Mouse (Mus musculus) forebrain, embryonic 10.5 days (tissue): ENCODE results near the gene Gm37240. TPM values are rescaled to one million over a fixed set of nuclear protein-coding genes. Genes with fewer than 3 reads are reported as not detected.

Source experiments
- DNase-seq: peaks from one replicate; pipeline ENCODE4 v3.0.0-alpha.2; 2017; ENCODE audit warnings: low spot score; ENCODE audit errors: extremely low spot score
- H3K27ac ChIP-seq: fragments of 300-500 bp; sonication (generic); 2 replicates; pipeline ENCODE4 v1.5.1; 2016; ENCODE audit warnings: mild to moderate bottlenecking
- H3K27me3 ChIP-seq: fragments of 300-500 bp; sonication (generic); 2 replicates; pipeline ENCODE4 v1.6.1; 2016; ENCODE audit warnings: mild to moderate bottlenecking; ENCODE audit not compliant: poor library complexity, severe bottlenecking
- H3K36me3 ChIP-seq: fragments of 300-500 bp; sonication (generic); replicated peaks from 2 replicates; pipeline ENCODE4 v1.6.1; 2016; ENCODE audit warnings: mild to moderate bottlenecking, moderate library complexity
- H3K4me1 ChIP-seq: fragments of 300-500 bp; sonication (generic); 2 replicates; pipeline ENCODE4 v1.6.1; 2016
- H3K4me3 ChIP-seq: fragments of 300-500 bp; sonication (generic); 2 replicates; pipeline ENCODE4 v1.5.1; 2016; ENCODE audit warnings: mild to moderate bottlenecking, moderate library complexity
- H3K9me3 ChIP-seq: fragments of 300-500 bp; sonication (generic); 2 replicates; pipeline ENCODE4 v1.6.1; 2016; ENCODE audit warnings: mild to moderate bottlenecking, moderate library complexity
- WGBS: fragments of 180-500 bp; shearing (Covaris S2); methylation state at CpG from one replicate; pipeline ENCODE4 v1.1.7; 2016; 5-methylcytosine and 5-hydroxymethylcytosine counted together
- polyA plus RNA-seq: library from polyadenylated mRNA; unstranded; fragments of >200 nt; fragmentation: Nextera tagmentation; extraction: Ambion mirVana; gene quantifications from 2 replicates; pipeline ENCODE4 v1.2.1, GENCODE M21; 2016

Gm37240 gene
- polyA plus RNA-seq, 1 experiment from 2014 or later: 0.77 TPM

DNA sequence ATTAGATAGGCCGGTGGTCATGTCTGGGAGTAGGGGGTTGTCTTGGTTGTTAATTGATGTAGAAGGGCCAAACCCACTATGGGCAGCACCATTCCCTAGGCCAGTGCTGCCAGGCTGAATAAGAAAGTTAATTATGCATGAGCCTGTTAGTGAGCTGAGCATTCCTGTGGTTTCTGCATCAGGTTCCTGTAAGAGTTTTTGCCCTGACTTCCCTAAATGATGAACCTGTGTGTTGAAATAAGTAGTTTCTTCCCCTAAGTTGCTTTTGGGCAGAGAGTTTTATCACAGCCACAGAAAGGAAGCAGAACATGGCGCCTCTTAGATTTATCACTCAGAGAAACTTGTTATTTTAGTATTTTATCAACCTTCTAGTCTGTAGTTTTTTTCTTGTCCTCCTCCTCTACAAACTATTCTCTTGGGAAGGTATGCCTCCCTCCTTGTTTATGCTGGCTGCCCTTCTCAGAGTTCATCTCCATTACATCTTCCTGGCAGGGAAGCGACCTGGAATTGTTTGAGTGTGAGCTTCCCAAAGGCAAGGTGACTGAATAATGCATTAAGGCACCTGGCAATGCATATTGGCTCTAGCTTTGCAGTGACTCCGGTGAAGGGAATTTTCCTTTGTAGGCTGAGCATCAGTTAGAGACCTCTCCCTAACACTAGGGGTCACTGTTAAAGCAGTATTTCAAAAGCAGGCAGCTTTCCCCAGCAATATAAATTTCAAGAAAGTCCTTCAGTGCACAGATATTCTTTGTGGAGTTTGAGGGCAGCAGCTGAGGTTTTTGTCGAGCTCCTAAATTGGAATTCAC, 1272.1 kb downstream of the Gm37240 start:
- Histone ChIP-seq H3K36me3 (no peaks in the 10 kb centered on the region), H3K9me3 (no peaks in the 10 kb centered on the region), H3K4me3 (no peak overlapping the region), H3K27me3 (no peaks in the 10 kb centered on the region), H3K27ac (no peak overlapping the region), H3K4me1 (no peaks in the 10 kb centered on the region)
- WGBS: 25% methylated on average over 5 of the region's 5 CpGs
- DNase-seq: no peak

GRCm38 (mm10) chr3:84610183-84610710, 1277.1 kb downstream of the Gm37240 start:
- no peaks in the 10 kb centered on the region for H3K9me3 ChIP-seq
- no peaks in the 10 kb centered on the region for H3K27me3 ChIP-seq
- H3K36me3 ChIP-seq: no peaks in the 10 kb centered on the region
- no peak overlapping the region for H3K27ac ChIP-seq
- no peaks in the 10 kb centered on the region for H3K4me1 ChIP-seq
- no peak for DNase-seq
- WGBS: 89% methylated on average over 9 of the region's 9 CpGs
- no peak overlapping the region for H3K4me3 ChIP-seq

DNA sequence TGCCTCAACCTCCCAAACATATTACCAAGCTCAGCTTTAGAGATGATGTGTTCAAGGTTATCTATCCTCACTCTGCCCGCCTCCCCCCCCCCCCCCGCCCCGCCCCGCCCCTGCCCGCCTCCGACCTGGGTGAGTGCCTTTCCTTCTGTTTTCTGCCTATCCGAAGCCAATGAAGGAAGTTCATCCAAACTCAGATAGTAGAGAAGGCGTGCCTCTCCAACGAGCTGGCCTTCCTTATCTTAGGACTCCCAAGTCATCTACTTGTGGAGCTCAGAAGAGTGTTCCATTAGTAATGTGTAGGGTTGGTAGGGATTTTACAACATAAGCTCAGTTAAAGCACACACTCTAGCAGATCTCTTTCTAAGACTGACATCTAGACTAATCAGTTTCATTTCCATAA, 1284.1 kb downstream of the Gm37240 start:
- Histone ChIP-seq H3K9me3 (no peaks in the 10 kb centered on the region), H3K4me3 (no peak overlapping the region)
- WGBS: 70% methylated on average over 9 of the region's 9 CpGs

DNA sequence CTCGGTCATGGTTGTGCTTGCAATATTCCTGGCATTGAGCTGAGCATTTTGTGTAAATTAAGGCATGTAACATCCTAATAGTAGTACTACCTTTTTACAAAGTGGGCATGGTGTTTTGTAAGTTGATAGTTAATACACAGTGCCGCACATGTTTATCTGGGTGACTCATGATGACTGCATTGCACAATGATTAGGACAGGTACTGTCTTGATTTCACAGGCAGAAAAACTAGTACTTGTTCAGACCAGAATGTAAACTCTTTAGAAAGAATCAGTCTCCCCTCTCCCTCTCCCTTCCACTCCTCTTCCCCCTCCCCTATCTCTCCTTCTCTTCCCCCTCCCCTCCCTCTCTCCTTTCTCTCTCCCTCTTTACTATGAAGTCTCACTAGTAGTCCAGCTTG, 1284.6 kb downstream of the Gm37240 start:
- no peak for DNase-seq
- Histone ChIP-seq H3K9me3 (no peaks in the 10 kb centered on the region), H3K27me3 (peaks cover 28% of the 10 kb centered on the region), H3K27ac (no peak overlapping the region), H3K36me3 (no peaks in the 10 kb centered on the region), H3K4me3 (no peak overlapping the region), H3K4me1 (peaks cover 6% of the 10 kb centered on the region)
- WGBS: 97% methylated on average over 2 of the region's 2 CpGs

More for the DNA sequence above, 1284.1 kb downstream of the Gm37240 start:
- Histone ChIP-seq H3K4me1 (peaks cover 6% of the 10 kb centered on the region), H3K36me3 (no peaks in the 10 kb centered on the region), H3K27ac (no peak overlapping the region), H3K27me3 (peaks cover 24% of the 10 kb centered on the region)
- DNase-seq: no peak

DNA sequence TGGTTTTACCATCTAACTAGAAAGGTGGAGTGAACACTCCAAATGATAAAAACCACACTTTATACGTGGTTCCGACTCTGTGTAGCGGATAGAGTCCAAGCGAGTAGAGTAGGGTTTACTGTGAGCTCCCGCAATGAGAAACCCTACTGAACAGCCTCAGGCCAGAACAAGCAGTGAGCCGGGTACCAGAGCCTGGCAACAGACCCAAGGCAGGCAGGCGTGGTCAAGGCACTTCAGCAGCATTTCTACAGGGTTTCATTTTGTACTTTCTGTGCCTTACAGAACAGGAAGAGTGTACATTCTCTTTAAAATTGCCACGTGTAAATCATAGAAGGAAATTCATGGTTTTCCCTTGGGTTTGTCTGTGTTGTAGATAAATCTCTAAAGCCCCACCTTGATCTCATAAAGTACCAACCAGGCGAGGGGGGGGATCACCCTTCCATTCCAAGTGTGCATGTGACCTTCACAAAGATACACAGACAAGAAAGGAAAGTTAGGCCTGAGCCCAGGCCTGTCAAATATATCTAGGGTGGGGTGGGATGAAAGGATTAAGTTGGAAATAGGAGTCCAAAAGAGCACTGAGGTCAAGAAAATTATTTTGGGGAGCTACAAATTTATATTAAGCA, 1285.3 kb downstream of the Gm37240 start:
- 88% methylated on average over 9 of the region's 9 CpGs for WGBS
- Histone ChIP-seq H3K9me3 (no peaks in the 10 kb centered on the region), H3K4me1 (peaks cover 6% of the 10 kb centered on the region), H3K27ac (no peak overlapping the region), H3K36me3 (no peaks in the 10 kb centered on the region), H3K27me3 (peaks cover 36% of the 10 kb centered on the region), H3K4me3 (no peak overlapping the region)
- no peak for DNase-seq

- 89% methylated on average over 6 of the region's 6 CpGs for WGBS
- no peak for DNase-seq
- Histone ChIP-seq H3K27me3 (peaks cover 57% of the 10 kb centered on the region), H3K9me3 (no peaks in the 10 kb centered on the region), H3K27ac (no peak overlapping the region), H3K4me3 (no peak overlapping the region), H3K4me1 (peaks cover 21% of the 10 kb centered on the region), H3K36me3 (no peaks in the 10 kb centered on the region)
These were observed 1288.6 kb downstream of the Gm37240 start for GRCm38 (mm10) chr3:84598756-84599155.

- Histone ChIP-seq H3K36me3 (no peaks in the 10 kb centered on the region), H3K4me1 (peaks cover 17% of the 10 kb centered on the region), H3K27ac (no peak overlapping the region), H3K4me3 (no peak overlapping the region), H3K27me3 (peaks cover 63% of the 10 kb centered on the region), H3K9me3 (no peaks in the 10 kb centered on the region)
- no peak for DNase-seq
- WGBS: 88% methylated on average over 6 of the region's 6 CpGs
These were observed 1289.2 kb downstream of the Gm37240 start for GRCm38 (mm10) chr3:84597996-84598734.

GRCm38 (mm10) chr3:84595677-84596234, 1291.6 kb downstream of the Gm37240 start:
- Histone ChIP-seq H3K4me3 (peak overlapping the region; percentile 36; the same call in 1 of the 2 replicates), H3K36me3 (no peaks in the 10 kb centered on the region)
- 51% methylated on average over 5 of the region's 5 CpGs for WGBS

GRCm38 (mm10) chr3:84594894-84595676, 1292.2 kb downstream of the Gm37240 start:
- Histone ChIP-seq H3K36me3 (no peaks in the 10 kb centered on the region), H3K27ac (no peak overlapping the region; the same call in 1 of the 2 replicates), H3K9me3 (no peaks in the 10 kb centered on the region), H3K4me3 (peak overlapping the region; percentile 36), H3K27me3 (peaks cover 68% of the 10 kb centered on the region), H3K4me1 (peaks cover 17% of the 10 kb centered on the region)
- 17% methylated on average over 23 of the region's 23 CpGs for WGBS
- no peak for DNase-seq

More at GRCm38 (mm10) chr3:84595677-84596234, 1291.6 kb downstream of the Gm37240 start:
- Histone ChIP-seq H3K9me3 (no peaks in the 10 kb centered on the region), H3K27me3 (peaks cover 68% of the 10 kb centered on the region), H3K27ac (no peak overlapping the region), H3K4me1 (peaks cover 17% of the 10 kb centered on the region)
- DNase-seq: no peak

- H3K9me3 ChIP-seq: no peaks in the 10 kb centered on the region
- peaks cover 56% of the 10 kb centered on the region for H3K27me3 ChIP-seq
- peaks cover 17% of the 10 kb centered on the region for H3K4me1 ChIP-seq
- no peak for DNase-seq
- 95% methylated on average over 2 of the region's 2 CpGs for WGBS
- no peaks in the 10 kb centered on the region for H3K36me3 ChIP-seq
- no peak within 1 kb of the TSS for H3K4me3 ChIP-seq
- H3K27ac ChIP-seq: no peak within 1 kb of the TSS
These were observed 1294.0 kb downstream of the Gm37240 start, which contains the start of gene Tigd4 for GRCm38 (mm10) chr3:84593274-84593673. TSS of gene Tigd4 (plus strand) at chr3:84593574.

DNA sequence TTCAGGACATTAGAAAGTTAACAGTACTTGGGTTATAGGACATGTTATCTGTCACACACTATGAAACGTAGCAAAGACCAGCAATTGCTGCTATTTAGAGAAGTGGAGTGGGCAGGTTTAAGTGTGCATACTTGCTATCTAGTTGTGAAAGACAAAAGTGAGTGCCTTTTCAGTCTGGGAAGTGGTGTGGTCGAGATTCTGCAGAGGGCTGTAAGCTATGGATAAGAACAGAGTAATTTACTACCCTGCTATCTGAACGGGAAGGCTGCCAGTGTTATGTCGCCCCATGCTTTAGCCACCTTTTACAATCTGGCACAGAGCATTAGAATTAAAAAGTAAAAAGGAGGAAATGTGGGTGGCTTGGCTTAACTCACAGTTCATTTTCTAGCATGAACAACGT, 1300.6 kb downstream of the Gm37240 start:
- Histone ChIP-seq H3K4me3 (no peak overlapping the region), H3K27ac (no peak overlapping the region), H3K9me3 (no peaks in the 10 kb centered on the region), H3K4me1 (peaks cover 14% of the 10 kb centered on the region), H3K36me3 (no peaks in the 10 kb centered on the region), H3K27me3 (peaks cover 12% of the 10 kb centered on the region)
- 73% methylated on average over 5 of the region's 5 CpGs for WGBS
- DNase-seq: no peak

DNA sequence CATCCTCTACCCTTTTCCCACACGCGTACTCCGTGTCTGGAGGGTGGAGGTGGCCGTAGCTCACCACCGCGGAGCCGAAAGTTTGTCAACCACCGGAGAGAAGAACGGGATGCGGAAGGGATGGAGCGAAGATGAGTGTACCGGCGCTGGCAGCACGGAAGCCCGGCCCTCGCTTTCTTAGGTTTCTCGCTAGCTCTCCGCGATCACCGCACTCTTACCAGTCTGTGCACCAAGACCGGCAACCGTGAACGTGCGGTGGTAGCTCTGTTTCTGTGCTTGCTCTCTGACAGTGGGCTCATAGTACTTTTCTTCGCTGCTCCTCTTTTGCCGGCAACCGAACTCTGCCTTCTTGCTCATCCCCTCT, 1304.4 kb downstream of the Gm37240 start:
- H3K4me1 ChIP-seq: peaks cover 32% of the 10 kb centered on the region
- no peaks in the 10 kb centered on the region for H3K9me3 ChIP-seq
- H3K27me3 ChIP-seq: peaks cover 11% of the 10 kb centered on the region; the same call in 1 of the 2 replicates
- peak overlapping the region; percentile 91 for H3K27ac ChIP-seq
- DNase-seq: no peak
- H3K4me3 ChIP-seq: peak overlapping the region; percentile 85
- no peaks in the 10 kb centered on the region for H3K36me3 ChIP-seq
- WGBS: 0% methylated on average over 27 of the region's 27 CpGs
